Mouse (Mus musculus) bone marrow macrophage, adult 2 months (primary cell): ENCODE data around the gene Cisd2.

Source experiments
- CTCF ChIP-seq: IDR thresholded peaks from 2 replicates; pipeline ENCODE4 v1.5.1; 2012; ENCODE audit warnings: low read depth, mild to moderate bottlenecking, low read length, moderate library complexity
- POLR2A ChIP-seq: IDR thresholded peaks from 2 replicates; pipeline ENCODE4 v1.6.1; 2012; ENCODE audit warnings: mild to moderate bottlenecking, low read depth, low read length, borderline replicate concordance

GRCm38 (mm10) chr3:135417245-135417644 is 6.5 kb downstream of the Cisd2 start:
- TF ChIP-seq CTCF (no peak), POLR2A (no peak)
